Mouse (Mus musculus): ENCODE results near the gene Uaca.

DNA sequence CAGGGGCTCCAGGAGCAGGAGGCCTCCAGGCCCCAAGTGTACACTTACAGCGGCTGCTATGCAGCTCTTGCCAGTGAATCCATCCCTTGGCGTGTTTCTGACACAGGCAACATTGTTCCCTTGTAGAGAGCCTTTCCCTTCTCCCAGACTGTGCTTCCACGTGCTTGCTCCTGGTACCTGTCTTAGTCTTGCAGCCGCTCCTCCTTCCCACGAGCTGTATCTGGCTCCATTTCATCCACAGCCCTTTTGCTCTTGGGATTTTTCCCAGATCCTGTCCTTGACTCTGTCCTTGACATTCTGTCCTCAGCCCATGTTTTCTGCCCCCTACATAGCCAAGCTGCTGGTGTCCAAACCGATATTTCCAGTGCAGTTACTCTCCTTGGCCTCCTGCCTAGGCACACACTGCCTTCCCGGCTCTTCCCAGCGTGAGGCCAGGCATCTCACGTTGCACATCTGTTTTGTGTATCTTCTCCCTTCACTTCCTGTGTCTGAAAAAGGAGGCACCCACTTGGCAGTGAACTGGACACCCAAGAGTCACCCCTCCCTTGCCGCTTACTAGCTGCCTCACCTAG is 34.8 kb upstream of the Uaca start:
- TF ChIP-seq GATA1 (IDR thresholded peaks at IDR 0.05; ENCODE audit: borderline replicate concordance, low read length), result no peak
- no peak for TF ChIP-seq CTCF (IDR thresholded peaks at IDR 0.05; ENCODE audit: low read depth, low read length)
- TF ChIP-seq GATA2 (IDR thresholded peaks at IDR 0.05; ENCODE audit: borderline replicate concordance, low read depth, low read length), result no peak
- TF ChIP-seq TAL1 (conservative IDR thresholded peaks at IDR 0.05; ENCODE audit: low read depth, low read length), result no peak
- TF ChIP-seq POLR2AphosphoS5 (IDR thresholded peaks at IDR 0.05; ENCODE audit: insufficient replicate concordance, low read depth, low read length), result no peak
